Mouse (Mus musculus): ENCODE data around the gene Atg9a.

The Atg9a gene

DNA sequence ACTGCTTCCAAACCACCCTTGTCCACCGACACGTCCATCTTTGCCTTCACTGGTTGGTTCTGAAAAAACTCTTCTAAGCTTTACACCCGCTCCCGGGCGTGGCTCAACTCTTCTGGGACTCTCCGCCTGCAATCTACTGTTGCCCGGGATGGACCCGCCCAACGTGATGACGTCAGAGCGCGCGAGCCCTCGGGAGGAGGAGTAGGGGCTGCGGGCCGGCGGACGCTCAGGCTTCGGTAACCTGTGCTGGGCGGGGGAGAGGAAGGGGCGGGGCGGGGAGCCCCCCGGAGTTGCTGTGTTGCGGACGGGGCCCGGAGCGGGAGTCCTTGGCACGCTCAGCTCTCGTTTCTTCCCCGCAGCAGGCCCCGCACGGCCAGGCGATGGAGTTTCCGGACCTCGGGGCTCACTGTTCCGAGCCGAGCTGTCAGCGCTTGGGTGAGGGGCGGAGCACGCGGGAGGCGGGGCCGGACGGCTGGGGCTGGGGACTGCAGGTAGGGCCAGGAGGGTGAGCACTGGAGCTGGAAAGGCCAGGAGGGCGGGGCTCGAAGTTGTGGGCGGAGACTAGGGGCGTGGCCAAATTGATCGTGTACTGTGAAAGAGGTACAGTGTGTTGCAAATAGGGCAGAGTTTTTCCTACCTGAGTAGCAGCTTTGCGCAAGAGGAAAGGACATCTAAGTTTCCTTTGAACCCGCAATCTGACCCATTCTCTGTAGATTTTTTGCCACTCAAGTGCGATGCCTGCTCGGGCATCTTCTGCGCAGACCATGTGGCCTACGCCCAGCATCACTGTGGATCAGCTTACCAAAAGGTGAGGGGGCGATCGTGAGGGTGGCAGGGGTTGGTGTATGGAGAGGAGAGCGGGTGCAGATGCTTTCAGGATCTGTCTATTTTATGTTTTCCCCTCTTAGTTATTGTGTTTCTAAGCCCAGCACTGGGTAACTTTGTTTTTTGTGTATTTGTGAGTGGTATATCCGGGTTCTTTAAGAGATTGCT lies 23.2 kb downstream of the Atg9a start, which contains the start of gene Zfand2b:
Zfand2b (plus strand) TSS at position 175 of the 993 bp plus-strand sequence.
- peak; percentile 97 to 100 for DNase-seq (ENCODE audit: low spot score in 2 of 2)

DNA sequence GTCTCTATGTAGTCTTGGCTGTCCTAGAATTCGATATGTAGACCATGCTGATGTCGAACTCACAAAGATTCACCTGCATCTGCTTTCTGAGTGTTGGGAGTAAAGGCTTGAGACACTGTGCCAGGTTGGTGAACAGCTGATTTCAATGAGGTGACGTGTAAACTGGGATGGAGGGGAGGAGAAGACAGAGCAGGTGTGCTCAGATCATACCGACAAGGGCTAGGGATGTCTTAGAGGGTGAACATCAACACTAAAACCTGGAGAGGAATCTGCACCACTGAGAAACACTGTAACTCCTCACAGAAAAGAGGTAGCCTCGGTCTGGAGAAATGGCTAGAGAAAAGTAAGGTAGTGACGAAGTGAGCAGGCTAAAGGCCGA lies 23.9 kb downstream of the Atg9a start:
- no peak for DNase-seq (ENCODE audit: low spot score in 2 of 2)

DNA sequence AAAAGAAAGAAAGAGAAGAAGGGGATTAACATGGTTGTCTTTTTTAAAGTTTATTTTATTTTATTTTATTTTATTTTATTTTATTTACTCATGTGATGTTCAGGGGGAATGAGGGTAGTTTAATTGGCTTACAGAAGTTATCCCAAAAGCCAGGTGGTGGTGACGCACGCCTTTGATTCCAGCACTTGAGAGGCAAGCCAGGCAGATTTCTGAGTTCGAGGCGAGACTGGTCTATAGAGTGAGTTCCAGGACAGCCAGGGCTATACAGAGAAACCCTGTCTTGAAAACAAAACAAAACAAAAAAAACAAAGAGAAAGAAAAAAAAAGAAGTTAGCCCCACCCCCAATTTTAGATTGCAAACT lies 31.8 kb downstream of the Atg9a start:
- no peak for DNase-seq (ENCODE audit: low spot score in 2 of 2)

DNA sequence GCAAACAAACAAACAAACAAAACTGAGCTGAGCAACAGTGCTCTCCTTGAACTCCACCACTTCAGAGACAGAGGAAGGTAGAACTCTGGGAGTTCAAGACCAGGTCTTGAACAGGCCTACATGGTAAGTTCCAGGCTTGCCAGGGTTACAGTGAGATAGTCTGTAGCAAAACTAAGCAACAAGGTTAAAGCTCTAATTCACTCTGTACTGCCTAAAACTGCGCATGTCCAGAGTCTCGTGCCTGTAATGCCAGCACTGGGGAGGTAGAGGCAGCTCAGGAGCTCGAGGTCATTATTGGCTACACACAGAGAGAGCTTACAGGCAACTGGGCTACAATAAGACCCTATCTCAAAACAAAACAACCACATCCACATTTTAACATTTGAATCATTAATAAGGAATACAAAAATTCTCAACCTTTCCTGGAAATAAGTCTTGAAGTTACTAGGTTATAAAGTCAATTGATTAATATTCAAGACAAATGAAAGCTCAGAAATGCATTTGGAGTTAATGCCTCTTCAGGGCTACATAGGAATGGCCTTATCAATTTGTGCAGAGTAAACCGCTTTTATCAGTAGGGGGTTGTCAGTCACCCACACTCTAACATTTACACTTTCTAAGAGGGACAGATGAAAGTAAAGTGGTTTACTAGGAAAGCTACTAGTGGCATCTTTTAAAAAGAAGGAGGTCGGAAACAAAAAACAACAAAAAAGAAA lies 32.3 kb downstream of the Atg9a start:
- DNase-seq (ENCODE audit: low spot score in 2 of 2), result no peak

DNA sequence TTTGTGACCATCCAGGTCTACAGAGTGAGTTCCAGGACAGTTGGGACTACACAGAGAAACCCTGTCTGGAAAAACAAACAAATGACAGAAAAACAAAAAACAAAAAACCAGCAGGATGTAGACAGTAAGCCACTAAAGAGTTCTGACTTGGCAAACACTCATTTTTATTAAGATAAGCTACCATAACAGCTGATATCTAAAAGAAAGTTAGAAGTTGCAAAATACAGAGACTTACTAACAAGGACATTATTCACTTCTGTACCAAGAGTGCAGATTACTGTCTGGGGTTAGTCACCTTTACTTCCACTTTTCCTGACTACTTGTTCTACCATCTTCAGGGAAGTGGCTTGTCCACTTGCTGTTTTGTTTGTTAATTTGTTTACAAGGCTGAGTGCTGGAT lies 33.0 kb downstream of the Atg9a start:
- DNase-seq (ENCODE audit: low spot score in 2 of 2), result no peak

DNA sequence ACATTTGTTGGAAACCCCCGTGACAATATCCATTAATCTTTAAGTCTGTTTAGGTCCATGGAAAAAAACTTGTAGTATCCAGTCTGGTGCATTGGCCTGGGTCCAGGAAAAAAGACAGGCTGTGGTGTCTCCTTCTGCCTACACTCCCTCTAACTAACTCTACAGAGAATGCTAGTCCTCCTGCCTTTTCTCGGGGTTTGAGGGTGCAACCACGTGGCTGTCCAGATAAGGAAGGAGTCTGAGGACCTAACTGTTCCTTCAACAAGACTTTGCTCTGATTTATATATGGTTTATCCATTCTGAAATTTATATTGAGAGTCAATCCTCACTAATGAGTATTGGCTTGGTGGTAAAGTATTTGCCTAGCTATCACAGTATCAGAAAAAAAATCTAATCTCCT lies 36.2 kb downstream of the Atg9a start:
- no peak for DNase-seq (ENCODE audit: low spot score in 2 of 2)

DNA sequence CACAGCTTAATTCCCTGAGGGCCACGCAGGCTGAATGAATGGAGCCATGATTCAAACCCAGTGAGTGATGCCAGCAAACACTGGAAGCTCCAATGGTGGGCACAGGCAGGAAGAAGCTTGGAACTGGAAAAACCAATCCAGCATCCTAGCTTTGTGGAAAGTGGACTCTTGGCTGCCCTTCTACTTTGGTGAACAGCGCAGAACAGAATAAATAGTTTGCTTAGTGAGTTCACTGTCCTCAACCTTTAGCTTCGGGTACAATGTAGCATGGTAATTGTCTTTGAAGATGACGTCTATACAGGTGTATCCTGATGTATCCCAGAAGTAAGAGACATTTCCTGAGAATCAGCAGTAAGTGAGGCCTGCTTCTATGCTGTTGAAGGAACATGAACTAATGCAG lies 43.3 kb downstream of the Atg9a start:
- DNase-seq (ENCODE audit: low spot score in 2 of 2), result no peak

DNA sequence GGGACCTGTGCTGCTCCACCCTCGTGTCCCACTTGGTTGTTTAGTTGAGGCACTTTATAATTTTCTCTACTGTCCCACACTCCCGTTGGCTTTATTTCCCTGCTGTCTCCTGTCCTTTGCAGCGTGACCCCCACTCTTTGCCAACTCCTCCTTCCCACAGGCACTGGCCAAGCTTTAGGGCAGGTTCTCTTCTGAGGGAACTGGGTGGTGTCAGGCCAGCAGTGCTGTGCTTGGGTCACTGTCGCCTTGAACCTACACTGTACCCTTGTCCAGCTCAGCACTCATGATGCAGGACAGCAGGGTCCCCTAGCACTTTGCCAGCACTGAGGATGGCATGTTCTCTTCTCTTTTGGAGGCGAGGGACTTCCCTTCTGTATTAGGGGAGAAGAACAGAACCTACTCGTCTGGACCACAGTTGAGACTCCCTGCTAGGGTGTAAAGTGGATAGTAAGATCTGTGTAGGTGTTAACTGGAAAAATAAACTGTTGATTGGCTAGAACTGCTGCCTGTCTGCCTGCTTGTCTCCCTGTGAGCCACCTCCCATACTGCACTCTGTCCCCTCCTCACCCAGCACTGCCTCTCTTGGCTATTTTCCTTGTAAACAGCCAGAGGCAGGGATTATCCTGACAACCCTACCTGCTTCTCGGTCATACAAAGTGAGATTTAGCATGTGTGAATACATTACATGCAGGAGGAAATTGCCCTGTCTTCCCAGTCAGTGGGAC lies 44.4 kb downstream of the Atg9a start:
- DNase-seq (ENCODE audit: low spot score in 2 of 2), result no peak

DNA sequence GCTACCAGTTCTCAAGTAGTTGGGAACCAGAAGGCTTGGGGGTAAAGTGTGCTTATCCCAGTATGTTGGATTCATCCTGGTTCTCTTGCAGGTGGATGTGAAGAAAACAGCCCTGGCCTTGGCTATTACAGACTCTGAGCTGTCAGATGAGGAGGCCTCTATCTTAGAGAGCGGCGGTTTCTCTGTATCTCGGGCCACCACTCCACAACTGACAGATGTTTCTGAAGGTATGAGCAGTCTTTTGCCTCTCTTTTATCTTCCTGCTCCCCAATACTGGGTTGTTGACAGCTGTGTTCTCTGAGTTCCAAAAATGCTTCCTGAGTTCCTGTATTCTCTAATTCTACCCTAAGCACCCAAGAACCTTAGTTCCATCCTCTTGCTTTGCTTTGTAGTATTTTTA lies 46.4 kb downstream of the Atg9a start:
- DNase-seq (ENCODE audit: low spot score in 2 of 2), result no peak

DNA sequence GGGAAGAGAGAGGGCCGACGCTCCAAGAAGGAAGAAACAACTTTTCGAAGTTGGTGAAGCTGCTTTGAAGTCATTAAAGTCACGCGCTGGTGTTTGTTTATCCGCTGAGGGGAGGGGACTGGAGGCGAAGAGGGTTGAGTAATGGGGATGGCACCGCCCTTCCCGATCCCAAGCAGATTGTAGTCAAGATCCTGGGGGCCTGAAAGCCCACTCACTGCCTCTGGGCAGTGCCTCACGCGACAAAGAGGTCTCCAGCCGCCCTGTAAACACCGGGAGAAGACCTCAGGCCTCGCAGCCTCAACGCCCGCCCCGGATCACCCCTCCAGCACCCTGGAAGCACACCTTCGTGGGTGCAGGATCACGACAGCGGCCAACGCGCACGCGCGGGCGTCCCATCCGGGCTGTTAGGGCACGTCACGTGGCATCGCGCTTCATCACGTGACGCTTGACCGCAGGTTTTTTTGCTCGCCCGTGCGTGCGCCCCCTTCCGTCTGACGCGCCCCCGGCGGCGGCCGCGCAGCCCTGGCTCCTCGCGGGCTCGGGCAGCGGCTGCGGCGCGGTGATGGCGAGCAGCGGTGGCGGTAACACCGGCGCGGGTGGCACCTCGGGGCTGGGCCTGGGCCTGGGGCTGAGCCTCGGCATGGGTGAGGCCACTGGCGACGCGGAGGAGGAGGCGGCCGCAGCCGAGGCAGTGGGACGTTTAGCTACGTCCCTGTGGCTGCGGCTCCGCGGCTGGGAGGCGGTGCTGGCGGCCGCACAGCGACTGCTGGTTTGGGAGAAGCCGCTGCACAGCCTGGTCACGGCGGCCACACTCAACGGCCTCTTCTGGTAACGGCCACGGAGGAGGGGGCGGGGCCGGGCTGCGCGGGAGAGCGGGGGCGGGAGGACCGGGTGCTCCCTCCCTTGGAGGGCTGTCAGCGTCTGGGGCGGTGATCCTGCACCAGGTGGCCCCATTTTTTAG lies 49.4 kb downstream of the Atg9a start, which contains the start of the genes Cnppd1 and Retreg2:
Cnppd1 (minus strand) TSS at position 411 of the 961 bp plus-strand sequence.
Retreg2 (plus strand) TSS at position 478 of the 961 bp plus-strand sequence.
- peak; percentile 93 to 97 for DNase-seq (ENCODE audit: low spot score in 2 of 2)

DNA sequence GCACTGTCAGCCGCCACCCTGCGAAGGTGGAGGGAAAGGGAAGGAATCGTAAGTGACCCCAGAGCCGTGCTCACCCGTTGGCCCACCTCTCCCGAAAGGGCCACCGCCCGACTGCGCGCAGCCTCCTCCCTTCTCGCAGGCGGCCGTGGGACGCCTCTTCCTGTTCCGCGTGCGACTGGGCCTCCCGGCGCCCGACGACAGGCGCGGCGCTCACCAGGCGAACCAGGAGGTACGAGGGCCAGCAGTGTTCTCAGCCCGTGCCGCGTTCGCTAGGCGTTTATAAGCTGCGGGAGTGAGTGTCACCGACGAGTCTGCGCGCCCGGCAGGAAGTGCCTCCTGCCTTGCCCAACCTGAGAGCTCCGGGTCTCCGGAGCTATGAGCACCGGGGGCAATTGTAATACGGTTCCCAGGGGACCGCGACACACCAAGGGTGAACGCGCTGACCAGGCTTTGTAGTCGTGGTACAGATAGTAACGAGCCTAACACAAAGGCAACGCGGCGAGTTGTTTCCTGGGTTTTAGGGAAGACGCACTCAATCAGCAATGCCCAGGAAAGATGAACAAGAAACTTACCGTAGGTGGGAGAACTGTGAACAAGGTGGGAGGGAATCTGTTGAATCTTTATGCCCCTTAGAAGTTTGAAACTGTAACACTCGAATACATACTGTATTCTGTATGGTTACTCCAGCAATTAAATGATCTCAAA lies 50.4 kb downstream of the Atg9a start:
- DNase-seq (ENCODE audit: low spot score in 2 of 2), result peak; percentile 67 to 80

DNA sequence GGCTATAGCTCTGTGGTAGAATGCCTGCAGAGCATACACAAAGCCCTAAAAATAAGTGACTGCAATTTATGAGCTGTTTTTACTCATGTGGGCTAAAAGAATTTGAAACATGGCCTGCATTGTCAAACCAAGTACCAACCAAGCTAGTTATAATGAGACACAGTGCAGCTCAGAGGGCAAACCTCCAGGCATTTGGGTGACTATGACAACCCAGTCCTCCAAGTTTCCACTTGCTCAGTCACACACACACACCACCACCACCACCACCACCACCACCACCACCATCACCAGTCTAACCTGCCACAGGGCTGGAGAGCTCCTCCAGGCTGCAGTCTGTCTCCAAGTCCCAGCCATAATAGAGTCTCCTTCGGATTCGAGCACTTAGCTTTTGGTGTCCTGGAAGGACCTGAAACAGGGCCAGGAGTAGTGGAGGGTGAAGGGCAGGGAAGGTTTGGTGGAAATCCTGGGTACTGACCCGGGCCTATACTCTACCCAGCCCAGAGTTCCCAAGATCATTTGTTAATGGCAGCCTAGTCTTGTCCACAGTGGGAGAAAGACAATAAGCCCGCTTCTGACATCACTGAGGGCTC lies 51.3 kb downstream of the Atg9a start:
- peak in 1 of 2 experiments; percentile 22 for DNase-seq (ENCODE audit: low spot score in 2 of 2)

DNA sequence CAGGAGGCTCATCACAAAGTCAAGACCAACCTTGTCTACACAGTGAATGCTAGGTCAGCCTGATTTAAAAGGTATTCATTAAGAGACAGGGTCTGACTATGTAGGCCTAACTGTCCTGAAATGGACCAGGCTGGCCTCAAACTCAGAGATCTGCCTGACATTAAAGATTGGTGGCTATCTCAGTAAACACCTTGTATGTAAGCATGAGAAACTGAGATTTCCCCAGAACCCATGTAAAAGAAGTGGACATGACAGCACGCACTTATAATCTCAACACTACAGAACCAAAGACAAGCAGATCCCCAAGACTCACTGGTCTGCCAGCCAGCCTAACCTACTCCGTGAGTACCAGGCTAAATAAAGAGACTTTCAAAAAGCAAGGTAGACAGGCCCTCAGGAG lies 53.5 kb downstream of the Atg9a start:
- no peak for DNase-seq (ENCODE audit: low spot score in 2 of 2)

DNA sequence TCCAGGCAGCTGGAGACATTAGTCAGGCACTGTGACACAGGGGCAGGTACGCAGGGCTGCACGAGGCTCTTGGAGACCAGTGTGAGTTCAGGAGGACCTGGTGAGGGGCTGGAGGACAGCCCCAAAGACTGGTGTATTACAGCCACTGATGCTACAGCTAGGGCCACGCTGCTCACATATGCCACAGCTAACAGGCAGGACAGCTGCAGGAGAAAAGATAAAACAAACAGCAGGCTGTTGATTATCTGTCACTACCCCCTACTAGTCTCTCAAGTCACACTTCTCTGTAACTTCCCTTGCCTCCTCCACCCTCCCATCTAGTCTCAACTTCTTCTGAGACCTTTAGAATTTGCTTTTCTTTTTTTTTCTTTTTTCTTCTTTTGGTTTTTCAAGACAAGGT lies 55.3 kb downstream of the Atg9a start:
- no peak for DNase-seq (ENCODE audit: low spot score in 2 of 2)

DNA sequence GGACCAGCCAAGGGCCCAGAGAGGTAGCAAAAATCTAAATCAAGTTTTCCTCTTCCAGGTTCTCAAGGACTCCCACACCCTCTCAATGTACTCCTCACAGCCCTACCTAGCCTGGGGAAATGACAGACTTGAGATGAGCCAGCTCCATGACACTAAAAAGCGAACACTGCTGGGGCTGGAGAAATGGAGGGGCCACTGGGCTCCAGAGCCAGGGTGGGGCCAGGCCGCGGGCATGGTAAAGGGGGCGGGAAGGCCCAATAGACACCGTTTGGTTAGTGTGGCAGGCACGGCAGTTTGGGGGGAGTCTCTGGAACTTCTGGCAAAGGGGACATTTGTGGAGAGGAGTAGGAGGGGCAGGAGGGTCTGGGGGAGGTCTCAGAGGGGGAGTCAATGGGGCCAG lies 55.7 kb downstream of the Atg9a start:
- DNase-seq (ENCODE audit: low spot score in 2 of 2), result no peak

DNA sequence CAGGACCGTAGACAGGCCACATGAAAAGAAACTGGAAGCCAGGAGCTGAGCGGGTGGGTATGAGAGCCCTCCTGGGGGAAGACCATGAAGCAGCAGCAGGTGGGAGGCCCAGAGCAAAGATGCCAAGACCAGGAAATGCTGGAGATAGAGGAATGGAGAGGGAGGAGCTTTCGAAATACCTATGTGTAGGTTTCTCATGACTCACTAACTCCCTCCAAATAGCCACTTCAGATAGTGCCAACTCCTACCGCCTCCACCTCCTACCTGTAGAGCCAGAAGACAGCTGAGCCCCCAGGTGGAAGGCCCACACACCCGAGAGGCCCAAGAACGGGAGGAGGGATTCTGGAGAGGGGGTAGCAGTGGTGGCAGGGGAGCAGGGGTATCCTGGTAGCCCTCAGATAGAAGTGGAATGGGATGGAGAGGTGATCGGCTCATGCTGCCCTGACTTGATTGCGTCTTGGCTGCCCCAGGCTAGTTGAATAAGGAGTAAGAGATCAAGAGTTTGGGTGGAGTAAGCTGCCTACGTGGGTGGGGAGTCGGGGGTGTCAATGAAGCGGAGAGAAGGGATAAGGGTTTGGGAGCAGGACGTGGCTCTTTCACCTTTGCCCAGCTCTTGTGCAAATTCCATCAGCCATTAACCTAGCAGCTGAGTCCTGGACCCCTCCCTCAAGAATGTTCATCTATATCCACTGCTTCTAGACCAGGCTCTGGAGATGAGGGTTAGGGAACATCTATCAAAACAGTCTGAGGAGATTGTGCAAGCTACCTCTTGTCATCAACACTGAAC lies 58.4 kb downstream of the Atg9a start, which contains the start of gene Slc23a3:
Slc23a3 (minus strand) TSS at position 470 of the 787 bp plus-strand sequence.
- DNase-seq (ENCODE audit: low spot score in 2 of 2), result no peak
